Mouse (Mus musculus) olfactory bulb, adult 2 months (tissue): Measurements from ENCODE around the gene Gtf2a2. TPM values are rescaled to one million over a fixed set of nuclear protein-coding genes. Genes with fewer than 3 reads are reported as not detected.

Experiments
- H3K27ac ChIP-seq: fragments of 200-500 bp; 2 replicates; pipeline ENCODE4 v1.5.1; 2012; ENCODE audit warnings: low read depth, low read length; ENCODE audit not compliant: insufficient read depth
- H3K4me1 ChIP-seq: fragments of 200-500 bp; 2 replicates; pipeline ENCODE4 v1.6.1; 2012; ENCODE audit warnings: low read length; ENCODE audit not compliant: control insufficient read depth, insufficient read depth
- H3K4me3 ChIP-seq: fragments of 200-500 bp; 2 replicates; pipeline ENCODE4 v1.5.1; 2012; ENCODE audit warnings: mild to moderate bottlenecking, low read depth, low read length, moderate library complexity; ENCODE audit not compliant: insufficient read depth
- CTCF ChIP-seq: fragments of 200-500 bp; IDR thresholded peaks from 2 replicates; pipeline ENCODE4 v1.5.1; 2012; ENCODE audit warnings: low read depth, mild to moderate bottlenecking, low read length, moderate library complexity; ENCODE audit not compliant: insufficient read depth
- POLR2A ChIP-seq: fragments of 200-500 bp; IDR thresholded peaks from 2 replicates; pipeline ENCODE4 v1.6.1; 2012; ENCODE audit warnings: mild to moderate bottlenecking, low read depth, low read length, moderate library complexity; ENCODE audit not compliant: insufficient read depth
- WGBS: fragments of 180-500 bp; shearing (Covaris S2); methylation state at CpG from one replicate; pipeline ENCODE4 v1.1.7; 2018; 5-methylcytosine and 5-hydroxymethylcytosine counted together
- polyA plus RNA-seq: library from polyadenylated mRNA; stranded (reverse); fragments of >200 nt; gene quantifications from 2 replicates; pipeline ENCODE4 v1.2.4, GENCODE M21; 2012; ENCODE audit warnings: low replicate concordance; ENCODE audit not compliant: missing spikeins, insufficient read depth, insufficient read length

Gene Gtf2a2
- not detected in 2 replicates for polyA plus RNA-seq

GRCm38 (mm10) chr9:70012408-70012901, at the start of gene Gtf2a2:
Gene Gtf2a2 (plus strand): TSS chr9:70012550.
- Histone ChIP-seq H3K27ac (peak within 1 kb of the TSS; percentile 91), H3K4me1 (no peaks in the 10 kb centered on the region), H3K4me3 (peak within 1 kb of the TSS; percentile 100)
- TF ChIP-seq POLR2A = peak; percentile 95
- TF ChIP-seq CTCF = no peak
- WGBS = under 1% methylated on average over 57 of the region's 57 CpGs

GRCm38 (mm10) chr9:69964370-69964769, 48.0 kb upstream of the Gtf2a2 start:
- WGBS = 44% methylated on average over 3 of the region's 3 CpGs
- TF ChIP-seq CTCF (no peak), POLR2A (no peak)

GRCm38 (mm10) chr9:69985526-69985925, 26.8 kb upstream of the Gtf2a2 start:
- no peaks in the 10 kb centered on the region for H3K4me1 ChIP-seq
- 86% methylated on average over 1 of the region's 1 CpGs for WGBS
- no peak overlapping the region for H3K4me3 ChIP-seq
- TF ChIP-seq POLR2A (no peak), CTCF (no peak)
- H3K27ac ChIP-seq = no peak overlapping the region

More at GRCm38 (mm10) chr9:69964370-69964769, 48.0 kb upstream of the Gtf2a2 start:
- no peak overlapping the region for H3K4me3 ChIP-seq
- no peak overlapping the region for H3K27ac ChIP-seq
- H3K4me1 ChIP-seq = 0 out of 2 replicates have a peak, but pooled peaks cover 2% of the 10 kb centered on the region

GRCm38 (mm10) chr9:69986063-69986462, 26.3 kb upstream of the Gtf2a2 start:
- TF ChIP-seq CTCF = no peak
- TF ChIP-seq POLR2A = no peak

GRCm38 (mm10) chr9:69986571-69986970, 25.8 kb upstream of the Gtf2a2 start:
- Histone ChIP-seq H3K4me3 (no peak overlapping the region), H3K27ac (no peak overlapping the region), H3K4me1 (no peaks in the 10 kb centered on the region)
- WGBS = 92% methylated on average over 5 of the region's 5 CpGs
- TF ChIP-seq CTCF (no peak), POLR2A (no peak)

More at GRCm38 (mm10) chr9:69986063-69986462, 26.3 kb upstream of the Gtf2a2 start:
- Histone ChIP-seq H3K4me3 (no peak overlapping the region), H3K27ac (no peak overlapping the region), H3K4me1 (no peaks in the 10 kb centered on the region)
- 86% methylated on average over 10 of the region's 10 CpGs for WGBS

- Histone ChIP-seq H3K4me3 (no peak overlapping the region), H3K4me1 (no peaks in the 10 kb centered on the region), H3K27ac (no peak overlapping the region)
- 0% methylated on average over 3 of the region's 3 CpGs for WGBS
- TF ChIP-seq POLR2A (no peak), CTCF (no peak)
Measured at GRCm38 (mm10) chr9:69987579-69987978, 24.8 kb upstream of the Gtf2a2 start.

GRCm38 (mm10) chr9:69988706-69989302, 23.5 kb upstream of the Gtf2a2 start:
- 37% methylated on average over 16 of the region's 16 CpGs for WGBS
- H3K4me1 ChIP-seq = 0 out of 2 replicates have a peak, but pooled peaks cover 2% of the 10 kb centered on the region
- peak overlapping the region; percentile 93 for H3K4me3 ChIP-seq
- no peak overlapping the region; the same call in 1 of the 2 replicates for H3K27ac ChIP-seq
- TF ChIP-seq CTCF = no peak

GRCm38 (mm10) chr9:69989303-69990121, 22.8 kb upstream of the Gtf2a2 start, which contains the start of gene Bnip2:
Gene Bnip2 (plus strand): TSS chr9:69989466.
- H3K27ac ChIP-seq = peak within 1 kb of the TSS; percentile 68
- 0 out of 2 replicates have a peak, but pooled peaks cover 2% of the 10 kb centered on the region for H3K4me1 ChIP-seq
- WGBS = under 1% methylated on average over 75 of the region's 76 CpGs
- H3K4me3 ChIP-seq = peak within 1 kb of the TSS; percentile 93
- peak; percentile 61; the same call in 1 of the 2 replicates for TF ChIP-seq POLR2A
- no peak for TF ChIP-seq CTCF

GRCm38 (mm10) chr9:69990346-69990745, 22.0 kb upstream of the Gtf2a2 start:
- WGBS = 6% methylated on average over 5 of the region's 5 CpGs
- Histone ChIP-seq H3K4me1 (peaks cover 5% of the 10 kb centered on the region; the same call in 1 of the 2 replicates), H3K27ac (no peak overlapping the region), H3K4me3 (no peak overlapping the region)
- TF ChIP-seq POLR2A (no peak), CTCF (no peak)
